Mouse (Mus musculus) neural tube, embryonic 11.5 days (tissue): ENCODE results near the gene Csrnp3. TPM values are rescaled to one million over a fixed set of nuclear protein-coding genes. Genes with fewer than 3 reads are reported as not detected.
A peak's percentile ranks its signal among the peaks of the same experiment; 100 is the strongest.

Experiments
- ATAC-seq: fragments of 200-750 bp; cut with Nextera tagmentation; 2 replicates; pipeline ENCODE4 v1.8.0; 2017; ENCODE audit warnings: moderate number of reproducible peaks, mild to moderate bottlenecking, moderate TSS enrichment, moderate library complexity; ENCODE audit not compliant: insufficient read depth, low FRiP score, low TSS enrichment
- DNase-seq: peaks from one replicate; pipeline ENCODE4 v3.0.0-alpha.2; 2015; ENCODE audit warnings: low spot score
- H3K27ac ChIP-seq: fragments of 300-500 bp; sonication (generic); 2 replicates; pipeline ENCODE4 v1.5.1; 2014; ENCODE audit warnings: low read depth, mild to moderate bottlenecking, low read length
- H3K27me3 ChIP-seq: fragments of 300-500 bp; sonication (generic); 2 replicates; pipeline ENCODE4 v1.6.1; 2014; ENCODE audit warnings: mild to moderate bottlenecking, low read length, mixed read lengths; ENCODE audit not compliant: control insufficient read depth, insufficient read depth
- H3K36me3 ChIP-seq: fragments of 300-500 bp; sonication (generic); 2 replicates; pipeline ENCODE4 v1.6.1; 2014; ENCODE audit warnings: mild to moderate bottlenecking, low read length, moderate library complexity, mixed read lengths; ENCODE audit not compliant: control insufficient read depth, insufficient read depth
- H3K4me1 ChIP-seq: fragments of 300-500 bp; sonication (generic); 2 replicates; pipeline ENCODE4 v1.6.1; 2014; ENCODE audit warnings: low read length, mixed read lengths; ENCODE audit not compliant: control insufficient read depth, insufficient read depth
- H3K4me2 ChIP-seq: fragments of 300-500 bp; sonication (generic); 2 replicates; pipeline ENCODE4 v1.6.1; 2014; ENCODE audit warnings: low read depth, mild to moderate bottlenecking, moderate library complexity
- H3K4me3 ChIP-seq: fragments of 300-500 bp; sonication (generic); 2 replicates; pipeline ENCODE4 v1.5.1; 2014; ENCODE audit warnings: low read depth, low read length
- H3K9ac ChIP-seq: fragments of 300-500 bp; sonication (generic); 2 replicates; pipeline ENCODE4 v1.6.1; 2014; ENCODE audit warnings: mild to moderate bottlenecking, low read length
- H3K9me3 ChIP-seq: fragments of 300-500 bp; sonication (generic); 2 replicates; pipeline ENCODE4 v1.6.1; 2016; ENCODE audit warnings: low read length; ENCODE audit not compliant: control insufficient read depth
- WGBS: fragments of 180-500 bp; shearing (Covaris S2); extraction: QIAGEN DNeasy Blood & Tissue Kit; methylation state at CpG from one replicate; pipeline ENCODE4 v1.1.7; 2014; 5-methylcytosine and 5-hydroxymethylcytosine counted together
- polyA plus RNA-seq: library from polyadenylated mRNA; unstranded; fragments of >200 nt; fragmentation: Nextera tagmentation; extraction: Ambion mirVana; gene quantifications from 2 replicates; pipeline ENCODE4 v1.2.1, GENCODE M21; 2014

The Csrnp3 gene
- polyA plus RNA-seq, 1 experiment from 2014 or later: 16.7 TPM

DNA sequence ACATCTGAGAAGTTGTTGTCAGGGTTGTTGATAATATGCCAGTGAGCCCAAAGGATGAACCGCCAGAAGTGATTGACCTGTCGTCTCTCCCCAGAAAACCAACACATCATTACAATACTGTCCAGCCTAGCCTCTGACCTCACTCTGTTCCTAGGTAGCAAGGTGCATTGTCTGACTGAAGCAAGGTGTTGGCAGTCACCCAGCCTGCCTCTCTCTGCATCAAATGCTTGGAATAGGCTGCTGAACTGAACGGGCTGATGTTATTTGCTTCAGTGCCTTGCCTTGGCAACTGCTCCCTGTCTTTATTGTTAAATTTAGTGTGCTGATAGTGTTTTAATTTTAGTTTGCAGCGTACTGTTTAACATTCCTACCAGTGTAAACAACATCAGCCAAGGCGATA lies 51.0 kb downstream of the Csrnp3 start:
- Histone ChIP-seq H3K27me3 (no peaks in the 10 kb centered on the region), H3K36me3 (no peaks in the 10 kb centered on the region), H3K4me3 (no peak overlapping the region), H3K4me1 (peaks cover 3% of the 10 kb centered on the region; the same call in 1 of the 2 replicates), H3K27ac (no peak overlapping the region), H3K9ac (no peak overlapping the region), H3K9me3 (no peaks in the 10 kb centered on the region), H3K4me2 (no peak overlapping the region)
- ATAC-seq (no peak), DNase-seq (no peak)
- 46% methylated on average over 5 of the region's 5 CpGs for WGBS

- no peak overlapping the region for H3K27ac ChIP-seq
- no peak overlapping the region for H3K4me3 ChIP-seq
- H3K36me3 ChIP-seq: no peaks in the 10 kb centered on the region
- H3K4me1 ChIP-seq: peaks cover 3% of the 10 kb centered on the region; the same call in 1 of the 2 replicates
- no peaks in the 10 kb centered on the region for H3K9me3 ChIP-seq
- H3K9ac ChIP-seq: no peak overlapping the region
- 0 out of 2 replicates have a peak overlapping the region, but pooled peaks have one; percentile 12 for H3K4me2 ChIP-seq
- 30% methylated on average over 4 of the region's 4 CpGs for WGBS
- H3K27me3 ChIP-seq: no peaks in the 10 kb centered on the region
- ATAC-seq (peak; percentile 31; the same call in 1 of the 2 replicates), DNase-seq (no peak)
Observed at GRCm38 (mm10) chr2:65897084-65897483, 51.5 kb downstream of the Csrnp3 start.

DNA sequence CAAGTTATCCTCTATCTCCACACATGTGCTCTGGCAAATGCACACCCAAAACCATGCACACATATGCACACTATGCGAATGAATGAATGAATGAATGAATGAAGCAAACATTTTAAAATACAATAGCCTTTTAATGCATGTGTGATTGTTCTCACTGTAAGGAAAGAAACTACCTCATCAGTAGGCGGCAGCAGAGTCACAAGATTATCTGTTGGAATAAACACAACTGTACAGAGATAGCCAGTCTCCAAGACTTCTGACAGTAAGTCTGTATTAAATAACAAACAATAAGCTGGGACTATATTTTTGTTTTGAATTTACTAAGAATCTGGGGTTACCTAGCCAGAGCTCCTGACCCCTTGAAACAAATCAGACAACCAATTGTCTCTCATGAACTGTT lies 53.9 kb downstream of the Csrnp3 start:
- WGBS: 94% methylated on average over 2 of the region's 2 CpGs
- Histone ChIP-seq H3K27ac (no peak overlapping the region), H3K36me3 (no peaks in the 10 kb centered on the region), H3K4me1 (peaks cover 3% of the 10 kb centered on the region; the same call in 1 of the 2 replicates), H3K9ac (no peak overlapping the region), H3K27me3 (no peaks in the 10 kb centered on the region), H3K4me3 (no peak overlapping the region), H3K9me3 (no peaks in the 10 kb centered on the region), H3K4me2 (no peak overlapping the region)
- ATAC-seq (no peak), DNase-seq (no peak)

DNA sequence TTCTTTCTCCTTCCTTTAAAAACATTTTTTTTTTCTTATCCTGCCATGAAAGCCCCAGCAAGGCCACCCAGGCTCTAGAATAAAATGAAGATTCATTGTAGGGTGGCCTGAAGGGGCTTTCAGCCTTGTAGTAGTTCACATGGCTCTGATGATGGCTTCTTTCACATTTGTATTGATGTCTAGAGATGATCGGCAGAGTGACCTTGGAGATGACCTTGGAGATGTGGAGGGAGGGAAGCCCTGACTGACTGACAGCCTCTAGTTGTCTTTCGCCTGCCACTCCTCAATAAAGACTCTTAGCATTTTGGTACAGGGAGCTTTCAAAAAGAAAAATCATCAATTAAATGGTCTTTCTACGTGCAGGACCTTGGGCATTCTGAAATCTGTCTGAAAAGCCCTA lies 63.0 kb downstream of the Csrnp3 start:
- WGBS: 42% methylated on average over 3 of the region's 3 CpGs
- Histone ChIP-seq H3K36me3 (no peaks in the 10 kb centered on the region), H3K4me2 (no peak overlapping the region), H3K27me3 (no peaks in the 10 kb centered on the region), H3K4me3 (no peak overlapping the region), H3K9ac (no peak overlapping the region), H3K4me1 (peaks cover 16% of the 10 kb centered on the region), H3K9me3 (no peaks in the 10 kb centered on the region), H3K27ac (no peak overlapping the region; the same call in 1 of the 2 replicates)
- DNase-seq: no peak
- ATAC-seq: no peak

DNA sequence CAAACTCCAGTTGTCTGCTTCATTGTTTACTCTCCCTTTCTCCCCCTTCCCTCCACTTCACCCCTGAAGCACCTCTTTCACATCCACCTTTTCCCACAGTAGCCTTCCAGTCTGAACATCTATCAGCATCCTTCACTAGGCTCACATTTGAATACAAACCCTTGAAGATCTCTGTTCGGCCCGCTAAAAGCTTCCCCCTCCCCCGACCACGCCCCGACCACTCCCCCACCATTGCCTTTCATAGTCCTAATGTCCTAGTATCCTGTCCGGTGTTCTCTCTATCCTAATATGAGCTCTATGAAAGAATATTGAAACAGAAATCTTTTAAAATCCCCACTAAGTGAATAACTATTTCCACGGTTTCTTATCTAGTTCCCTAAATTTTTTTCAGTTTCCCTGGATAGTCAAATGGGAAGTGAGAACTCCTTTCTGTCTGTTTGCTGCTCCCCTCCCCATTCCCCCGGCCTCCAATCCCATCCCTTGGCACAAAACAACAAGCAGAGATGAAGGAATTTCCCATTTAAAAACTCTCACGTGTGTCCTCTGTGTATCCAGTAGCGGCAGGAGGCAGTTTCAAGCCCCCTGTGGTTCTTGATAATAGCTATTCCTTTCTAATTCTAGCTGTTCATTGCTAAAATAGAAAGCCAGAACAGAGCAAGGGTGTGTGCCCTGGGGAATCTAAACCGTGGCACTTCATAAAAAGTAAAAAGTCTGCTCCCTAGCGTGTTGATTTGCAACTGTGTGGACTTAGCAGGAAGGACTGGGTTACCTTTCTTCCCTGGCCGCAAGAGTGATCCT lies 64.4 kb downstream of the Csrnp3 start:
- Histone ChIP-seq H3K27ac (no peak overlapping the region), H3K9me3 (no peaks in the 10 kb centered on the region), H3K9ac (no peak overlapping the region), H3K36me3 (no peaks in the 10 kb centered on the region), H3K27me3 (no peaks in the 10 kb centered on the region), H3K4me1 (peaks cover 16% of the 10 kb centered on the region), H3K4me3 (no peak overlapping the region), H3K4me2 (no peak overlapping the region)
- WGBS: 12% methylated on average over 13 of the region's 13 CpGs
- DNase-seq: no peak
- ATAC-seq: peak; percentile 58

GRCm38 (mm10) chr2:65915994-65916393 lies 70.4 kb downstream of the Csrnp3 start:
- H3K4me2 ChIP-seq: no peak overlapping the region
- no peak for ATAC-seq

DNA sequence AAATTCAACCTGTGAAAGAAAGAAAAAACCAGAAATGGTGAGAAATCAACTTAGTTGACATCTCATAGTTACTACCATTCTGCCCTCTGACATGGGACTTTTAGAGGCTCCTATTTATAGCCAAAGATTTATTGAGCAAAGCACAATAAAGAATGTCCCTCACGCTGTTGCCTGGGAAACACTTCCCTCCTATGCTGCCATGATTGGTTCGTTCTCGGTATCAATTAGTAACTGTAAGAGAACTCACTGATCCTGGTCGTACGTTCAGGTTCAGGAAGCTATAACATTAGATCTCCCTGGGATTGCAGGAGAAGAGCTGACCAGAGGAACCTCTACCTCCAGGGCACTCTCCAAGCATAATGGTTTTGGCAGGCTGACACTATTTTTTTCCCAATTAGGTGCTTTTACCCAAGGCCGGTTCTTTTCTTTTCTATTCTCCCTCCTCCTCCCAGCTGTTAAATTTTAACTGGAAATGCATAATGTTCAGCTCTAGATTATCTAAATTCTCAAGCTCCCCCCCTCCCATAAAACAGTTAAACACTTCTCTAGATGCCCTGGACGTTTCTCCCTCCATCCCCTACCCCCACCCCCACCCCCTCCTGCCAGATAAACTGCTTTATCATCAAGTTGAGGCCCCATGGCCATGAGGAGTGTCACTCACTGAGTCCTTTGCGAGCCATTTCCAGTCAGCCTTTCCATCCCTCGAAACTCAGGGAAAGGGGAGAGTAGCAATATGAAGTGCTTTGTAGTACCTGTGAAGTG lies 75.3 kb downstream of the Csrnp3 start:
- DNase-seq (peak; percentile 42), ATAC-seq (peak; percentile 75)
- 15% methylated on average over 9 of the region's 9 CpGs for WGBS
- H3K27ac ChIP-seq: 0 out of 2 replicates have a peak overlapping the region, but pooled peaks have one; percentile 23
- no peaks in the 10 kb centered on the region for H3K27me3 ChIP-seq
- peaks cover 9% of the 10 kb centered on the region for H3K4me1 ChIP-seq
- no peak overlapping the region for H3K9ac ChIP-seq
- H3K36me3 ChIP-seq: no peaks in the 10 kb centered on the region
- H3K4me3 ChIP-seq: no peak overlapping the region
- no peaks in the 10 kb centered on the region for H3K9me3 ChIP-seq
- peak overlapping the region; percentile 30 for H3K4me2 ChIP-seq

More at GRCm38 (mm10) chr2:65915994-65916393, 70.4 kb downstream of the Csrnp3 start:
- Histone ChIP-seq H3K9me3 (no peaks in the 10 kb centered on the region), H3K27me3 (no peaks in the 10 kb centered on the region), H3K36me3 (no peaks in the 10 kb centered on the region; the same call in 1 of the 2 replicates), H3K27ac (no peak overlapping the region), H3K4me3 (no peak overlapping the region), H3K4me1 (peaks cover 5% of the 10 kb centered on the region; the same call in 1 of the 2 replicates), H3K9ac (no peak overlapping the region)
- no peak for DNase-seq
- 71% methylated on average over 7 of the region's 7 CpGs for WGBS

GRCm38 (mm10) chr2:65925363-65925941 lies 79.9 kb downstream of the Csrnp3 start:
- WGBS: 54% methylated on average over 15 of the region's 15 CpGs
- Histone ChIP-seq H3K27ac (peak overlapping the region; percentile 24; the same call in 1 of the 2 replicates), H3K4me2 (no peak overlapping the region)

More at GRCm38 (mm10) chr2:65925363-65925941, 79.9 kb downstream of the Csrnp3 start:
- Histone ChIP-seq H3K9ac (no peak overlapping the region), H3K9me3 (no peaks in the 10 kb centered on the region), H3K27me3 (no peaks in the 10 kb centered on the region), H3K4me1 (peaks cover 14% of the 10 kb centered on the region), H3K36me3 (no peaks in the 10 kb centered on the region), H3K4me3 (no peak overlapping the region)
- ATAC-seq: peak; percentile 53; the same call in 1 of the 2 replicates
- no peak for DNase-seq
